Mouse (Mus musculus) embryonic stem cell, embryonic (primary cell): ENCODE measurements at regions not wholly inside any gene's neighbourhood (a gene's known extent, or its start where the extent isn't known, plus 50 kb on each side); places are given as distances from the start of the nearest gene placed in this dataset.

Experiments used
- CTCF ChIA-PET, 4 experiments: fragments of 300-600 bp in 2 of 4; fragments of 350-600 bp in 2 of 4; sonication (Branson Sonifier 250); formaldehyde crosslinking; loops; one replicate each; lab custom pipeline; 2022; ENCODE audit warnings: inconsistent platforms in 2 of 4; lab: Charles Lee
- POLR2A ChIA-PET, 4 experiments: fragments of 300-600 bp in 2 of 4; fragments of 350-600 bp in 2 of 4; sonication (Branson Sonifier 250); formaldehyde crosslinking; loops; one replicate each; lab custom pipeline; 2022; ENCODE audit warnings: antibody characterized with exemption in 4 of 4, inconsistent platforms in 1 of 4; lab: Charles Lee

- ChIA-PET CTCF (interaction anchor here (0.5 to 4.3 kb wide), 18 partner anchors 9 to 428 kb away, joined by 3 to 24 read pairs (median 5); no protein-coding TSS in a partner anchor), POLR2A (interaction anchor here in 3 of 4 experiments (0.6 to 1.4 kb wide), 5 partner anchors 13 to 244 kb away, joined by 3 to 5 read pairs (median 3); no protein-coding TSS in a partner anchor)
These were observed 59.0 kb upstream of the Ccdc167 start for GRCm38 (mm10) chr17:29775836-29776235.

GRCm38 (mm10) chr17:29773339-29773738 lies 56.5 kb upstream of the Ccdc167 start:
- CTCF ChIA-PET: interaction anchor here (0.5 to 4.3 kb wide), 40 partner anchors 9 to 402 kb away, joined by 3 to 24 read pairs (median 4); no protein-coding TSS in a partner anchor
- POLR2A ChIA-PET: interaction anchor here (0.5 to 1.8 kb wide), 7 partner anchors 12 to 553 kb away, joined by 3 to 5 read pairs (median 4); no protein-coding TSS in a partner anchor

- ChIA-PET POLR2A (no interaction called here), CTCF (interaction anchor here in 2 of 4 experiments (0.7 to 1.4 kb wide), 3 partner anchors 9 to 36 kb away, joined by 3 read pairs; no protein-coding TSS in a partner anchor)
These were observed 54.1 kb upstream of the Ccdc167 start for GRCm38 (mm10) chr17:29770914-29771313.

- ChIA-PET POLR2A (interaction anchor here in 2 of 4 experiments (0.6 to 1.5 kb wide), 4 partner anchors 11 to 105 kb away, joined by 3 read pairs; no protein-coding TSS in a partner anchor), CTCF (interaction anchor here (0.6 to 1.7 kb wide), 7 partner anchors 19 to 241 kb away, joined by 3 to 6 read pairs (median 4); no protein-coding TSS in a partner anchor)
These were observed 52.8 kb upstream of the Ccdc167 start for GRCm38 (mm10) chr17:29769631-29770030.

- CTCF ChIA-PET: interaction anchor here (0.6 to 1.7 kb wide), 7 partner anchors 19 to 241 kb away, joined by 3 to 6 read pairs (median 4); no protein-coding TSS in a partner anchor
These were observed 52.3 kb upstream of the Ccdc167 start for GRCm38 (mm10) chr17:29769143-29769542.

GRCm38 (mm10) chr17:29768642-29769041 lies 51.8 kb upstream of the Ccdc167 start:
- ChIA-PET POLR2A (interaction anchor here in 2 of 4 experiments (0.8 to 1.5 kb wide), 2 partner anchors 9 to 10 kb away, joined by 3 read pairs; no protein-coding TSS in a partner anchor), CTCF (interaction anchor here in 2 of 4 experiments (0.7 to 1.7 kb wide), 5 partner anchors 16 to 240 kb away, joined by 3 to 6 read pairs (median 4); no protein-coding TSS in a partner anchor)

More at GRCm38 (mm10) chr17:29769143-29769542, 52.3 kb upstream of the Ccdc167 start:
- POLR2A ChIA-PET: interaction anchor here in 1 of 4 experiments (0.6 to 1.5 kb wide), 3 partner anchors 10 to 105 kb away, joined by 3 read pairs; no protein-coding TSS in a partner anchor
